In the genomic region with DNA sequence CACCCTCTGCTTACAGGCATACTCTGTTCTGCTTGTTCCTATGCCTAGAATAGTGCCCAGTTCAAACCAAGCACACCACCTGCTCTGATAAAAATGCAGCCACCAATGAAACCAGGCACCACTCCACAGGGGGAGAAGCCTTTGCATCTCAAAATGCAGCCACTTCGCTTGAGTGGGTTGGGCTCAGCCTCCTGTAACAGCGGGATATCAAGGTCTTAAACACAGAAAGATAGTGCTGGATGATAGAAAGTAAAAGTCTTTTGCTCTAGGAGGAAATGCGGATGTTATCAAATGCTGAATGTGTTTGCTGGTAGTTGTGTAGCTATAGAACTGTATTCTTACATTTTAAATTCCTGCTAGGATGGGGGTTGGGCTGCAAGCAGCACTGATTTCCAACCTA, we compare ENCODE assay signal across 20 mouse cellular contexts.
DNase-seq lines count a peak whose midpoint lies in the region; ATAC-seq and TF ChIP-seq lines count a peak whose summit lies in the region.
"Had no signal": no experiment of that assay in that cellular context is flagged by ENCODE, and none has a peak within 500 bp of the region (broad histone marks: within the 10 kb centered on the region; RNA-seq: fewer than 3 reads in every experiment).

No protein-coding gene starts in this region.

- no peak for TF ChIP-seq CTCF in hindbrain, postnatal 0 days (IDR thresholded peaks at IDR 0.05; ENCODE audit: low read depth)

- no peaks in the 10 kb centered on the region for H3K9me3 ChIP-seq in hindbrain, postnatal 0 days (ENCODE audit: low read length)
- H3K9me3 ChIP-seq in hindbrain, embryonic 10.5 days: no peaks in the 10 kb centered on the region
- no peaks in the 10 kb centered on the region for H3K9me3 ChIP-seq in midbrain, embryonic 14.5 days (ENCODE audit: control insufficient read depth, low read length)
- H3K9me3 ChIP-seq in midbrain, embryonic 10.5 days (replicated peaks): no peaks in the 10 kb centered on the region
- H3K9me3 ChIP-seq: embryonic facial prominence, embryonic 12.5 days; forebrain, embryonic 15.5 days; heart, embryonic 15.5 days had no signal

- ATAC-seq in hindbrain, postnatal 0 days: no peak
- no peak for ATAC-seq in midbrain, embryonic 14.5 days (ENCODE audit: low FRiP score, low TSS enrichment)
- ATAC-seq: CD4-positive, CD25-positive, alpha-beta regulatory T cell, adult 4 months; forebrain, embryonic 15.5 days; intestine, embryonic 16.5 days had no signal

- H3K36me3 ChIP-seq in hindbrain, postnatal 0 days (ENCODE audit: insufficient read depth, low read length): no peaks in the 10 kb centered on the region
- no peaks in the 10 kb centered on the region for H3K36me3 ChIP-seq in hindbrain, embryonic 10.5 days
- no peaks in the 10 kb centered on the region for H3K36me3 ChIP-seq in midbrain, embryonic 14.5 days (ENCODE audit: control insufficient read depth, insufficient read depth, low read length)
- H3K36me3 ChIP-seq in midbrain, embryonic 10.5 days: no peaks in the 10 kb centered on the region
- H3K36me3 ChIP-seq: embryonic facial prominence, embryonic 12.5 days; forebrain, embryonic 15.5 days; heart, embryonic 15.5 days had no signal

- WGBS in hindbrain, postnatal 0 days: 16% methylated on average over 3 of the region's 3 CpGs
- WGBS in hindbrain, embryonic 10.5 days: 17% methylated on average over 3 of the region's 3 CpGs
- WGBS in midbrain, embryonic 14.5 days: 10% methylated on average over 3 of the region's 3 CpGs
- WGBS in midbrain, embryonic 10.5 days: 16% methylated on average over 3 of the region's 3 CpGs

- H3K9ac ChIP-seq in hindbrain, postnatal 0 days (replicated peaks; ENCODE audit: low read length): no peak overlapping the region
- no peak overlapping the region for H3K9ac ChIP-seq in midbrain, embryonic 14.5 days (replicated peaks; ENCODE audit: low read length)
- H3K9ac ChIP-seq: embryonic facial prominence, embryonic 12.5 days; forebrain, embryonic 15.5 days; heart, embryonic 15.5 days; hindbrain, embryonic 14.5 days had no signal

- H3K4me3 ChIP-seq in hindbrain, postnatal 0 days (ENCODE audit: low read length): no peak overlapping the region
- H3K4me3 ChIP-seq in hindbrain, embryonic 10.5 days: no peak overlapping the region
- no peak overlapping the region for H3K4me3 ChIP-seq in midbrain, embryonic 14.5 days (replicated peaks; ENCODE audit: low read depth, low read length)
- no peak overlapping the region for H3K4me3 ChIP-seq in midbrain, embryonic 10.5 days
- H3K4me3 ChIP-seq: embryonic facial prominence, embryonic 12.5 days; forebrain, embryonic 15.5 days; heart, embryonic 15.5 days had no signal

- H3K27me3 ChIP-seq in hindbrain, postnatal 0 days (ENCODE audit: insufficient read depth, low read length): no peaks in the 10 kb centered on the region
- H3K27me3 ChIP-seq in hindbrain, embryonic 10.5 days (ENCODE audit: insufficient read depth, poor library complexity, severe bottlenecking): no peaks in the 10 kb centered on the region
- H3K27me3 ChIP-seq in midbrain, embryonic 14.5 days (ENCODE audit: control insufficient read depth, insufficient read depth, low read length): no peaks in the 10 kb centered on the region
- no peaks in the 10 kb centered on the region for H3K27me3 ChIP-seq in midbrain, embryonic 10.5 days (ENCODE audit: low read depth, poor library complexity, severe bottlenecking)
- H3K27me3 ChIP-seq: embryonic facial prominence, embryonic 12.5 days; forebrain, embryonic 15.5 days; heart, embryonic 15.5 days had no signal

- 0 out of 2 replicates have a peak, but pooled peaks cover 3% of the 10 kb centered on the region for H3K4me1 ChIP-seq in hindbrain, postnatal 0 days (ENCODE audit: insufficient read depth, low read length)
- H3K4me1 ChIP-seq in hindbrain, embryonic 10.5 days (replicated peaks): peaks cover 4% of the 10 kb centered on the region; the same call in 1 of the 2 replicates
- no peaks in the 10 kb centered on the region for H3K4me1 ChIP-seq in midbrain, embryonic 14.5 days (ENCODE audit: control insufficient read depth, insufficient read depth, low read length)
- peaks cover 4% of the 10 kb centered on the region for H3K4me1 ChIP-seq in midbrain, embryonic 10.5 days
- H3K4me1 ChIP-seq: embryonic facial prominence, embryonic 12.5 days; heart, embryonic 15.5 days had no signal

- peak; percentile 18 for DNase-seq in hindbrain, postnatal 0 days (ENCODE audit: low spot score)
- DNase-seq in hindbrain, embryonic 10.5 days (ENCODE audit: low spot score): no peak
- DNase-seq in midbrain, embryonic 14.5 days: peak; percentile 28
- DNase-seq in midbrain, embryonic 10.5 days (ENCODE audit: low spot score): no peak
- peak; percentile 81 for DNase-seq in R1 (ENCODE audit: low read depth, low spot score)
- no peak for DNase-seq in gastrocnemius, adult 18-20 months (ENCODE audit: low spot score)
- no peak for DNase-seq in lung, adult 18-20 months
- DNase-seq: adrenal gland, adult 2 months; adrenal gland, postnatal 25 days; B cell, adult 2 months; cerebellum, adult 2 months; cerebellum, postnatal 25 days; gastrocnemius, postnatal 14 days; heart, postnatal 14 days had no signal

- H3K27ac ChIP-seq in hindbrain, postnatal 0 days: no peak overlapping the region
- no peak overlapping the region for H3K27ac ChIP-seq in hindbrain, embryonic 10.5 days
- H3K27ac ChIP-seq in midbrain, embryonic 14.5 days (replicated peaks; ENCODE audit: low read depth, low read length): no peak overlapping the region
- no peak overlapping the region for H3K27ac ChIP-seq in midbrain, embryonic 10.5 days (replicated peaks)
- H3K27ac ChIP-seq: embryonic facial prominence, embryonic 12.5 days; forebrain, embryonic 15.5 days; heart, embryonic 15.5 days; hindbrain, embryonic 14.5 days had no signal

- H3K4me2 ChIP-seq in hindbrain, postnatal 0 days (ENCODE audit: low read depth, low read length): no peak overlapping the region
- H3K4me2 ChIP-seq in midbrain, embryonic 14.5 days (ENCODE audit: low read length): no peak overlapping the region
- H3K4me2 ChIP-seq: embryonic facial prominence, embryonic 12.5 days; forebrain, embryonic 15.5 days; heart, embryonic 15.5 days; hindbrain, embryonic 14.5 days had no signal

Comparison
In these comparisons a context has a peak if more than half of its experiments do, and no peak if none do; other contexts are left out.
1. DNase-seq: peak in hindbrain, postnatal 0 days (single experiment), midbrain, embryonic 14.5 days (single experiment) and R1 (single experiment); none in hindbrain, embryonic 10.5 days (single experiment), midbrain, embryonic 10.5 days (single experiment), gastrocnemius, adult 18-20 months (single experiment) and lung, adult 18-20 months (0 of 2).